8 mouse cellular contexts compared by ENCODE assay signal in genomic region chr1:75191258-75191621, GRCm38 (mm10). TPM values are rescaled to one million over a fixed set of nuclear protein-coding genes. Genes with fewer than 3 reads are reported as not detected.
DNase-seq lines count a peak whose midpoint lies in the region; ATAC-seq and TF ChIP-seq lines count a peak whose summit lies in the region.

No protein-coding gene starts in this region.

- H3K36me3 ChIP-seq in embryonic facial prominence, embryonic 12.5 days, result peaks cover 24% of the 10 kb centered on the region
- peaks cover 22% of the 10 kb centered on the region for H3K36me3 ChIP-seq in hindbrain, embryonic 16.5 days (ENCODE audit: control insufficient read depth, insufficient read depth, low read length)
- H3K36me3 ChIP-seq in midbrain, embryonic 16.5 days (ENCODE audit: control insufficient read depth, insufficient read depth, low read length), result peaks cover 22% of the 10 kb centered on the region

- peak overlapping the region; percentile 80 for H3K4me2 ChIP-seq in embryonic facial prominence, embryonic 12.5 days (replicated peaks)
- H3K4me2 ChIP-seq in hindbrain, embryonic 16.5 days (ENCODE audit: low read length), result peak overlapping the region; percentile 80
- peak overlapping the region; percentile 81 for H3K4me2 ChIP-seq in midbrain, embryonic 16.5 days (ENCODE audit: low read length)

- DNase-seq in layer of hippocampus, adult 2 months (ENCODE audit: low spot score in 2 of 2), result no peak
- DNase-seq in layer of hippocampus, adult 11-12 months (ENCODE audit: low spot score), result no peak
- no peak for DNase-seq in cerebellum, postnatal 14 days
- no peak for DNase-seq in adrenal gland, postnatal 25 days
- DNase-seq in left cerebral cortex, adult 9 months (ENCODE audit: low spot score in 2 of 2), result no peak

- no peak; the same call in 1 of the 2 replicates for ATAC-seq in embryonic facial prominence, embryonic 12.5 days (ENCODE audit: insufficient number of reproducible peaks, insufficient read depth, low FRiP score, low TSS enrichment)
- no peak for ATAC-seq in hindbrain, embryonic 16.5 days
- no peak for ATAC-seq in midbrain, embryonic 16.5 days

- no peaks in the 10 kb centered on the region for H3K27me3 ChIP-seq in embryonic facial prominence, embryonic 12.5 days
- H3K27me3 ChIP-seq in hindbrain, embryonic 16.5 days (replicated peaks; ENCODE audit: control insufficient read depth, insufficient read depth, low read length), result no peaks in the 10 kb centered on the region
- H3K27me3 ChIP-seq in midbrain, embryonic 16.5 days (ENCODE audit: control insufficient read depth, insufficient read depth, low read depth, low read length), result no peaks in the 10 kb centered on the region

- peak overlapping the region; percentile 99 for H3K27ac ChIP-seq in layer of hippocampus, adult 2 months
- H3K27ac ChIP-seq in embryonic facial prominence, embryonic 12.5 days, result peak overlapping the region; percentile 88
- peak overlapping the region; percentile 98 for H3K27ac ChIP-seq in hindbrain, embryonic 16.5 days (ENCODE audit: low read depth, low read length)
- H3K27ac ChIP-seq in midbrain, embryonic 16.5 days (ENCODE audit: low read length), result peak overlapping the region; percentile 98

- no peak for TF ChIP-seq CTCF in layer of hippocampus, adult 2 months (conservative IDR thresholded peaks at IDR 0.05)

- WGBS in embryonic facial prominence, embryonic 12.5 days, result 36% methylated on average over 5 of the region's 5 CpGs
- 39% methylated on average over 5 of the region's 5 CpGs for WGBS in hindbrain, embryonic 16.5 days
- 38% methylated on average over 5 of the region's 5 CpGs for WGBS in midbrain, embryonic 16.5 days

- H3K9me3 ChIP-seq in embryonic facial prominence, embryonic 12.5 days, result no peaks in the 10 kb centered on the region
- no peaks in the 10 kb centered on the region for H3K9me3 ChIP-seq in hindbrain, embryonic 16.5 days (ENCODE audit: control insufficient read depth, low read length)
- H3K9me3 ChIP-seq in midbrain, embryonic 16.5 days (replicated peaks; ENCODE audit: control insufficient read depth, low read length, poor library complexity, severe bottlenecking), result no peaks in the 10 kb centered on the region

- peak overlapping the region; percentile 82 for H3K9ac ChIP-seq in embryonic facial prominence, embryonic 12.5 days
- H3K9ac ChIP-seq in hindbrain, embryonic 16.5 days (ENCODE audit: low read depth, low read length), result peak overlapping the region; percentile 96
- H3K9ac ChIP-seq in midbrain, embryonic 16.5 days (ENCODE audit: low read depth, low read length), result peak overlapping the region; percentile 90

- H3K4me1 ChIP-seq in embryonic facial prominence, embryonic 12.5 days, result peaks cover 17% of the 10 kb centered on the region
- peaks cover 19% of the 10 kb centered on the region for H3K4me1 ChIP-seq in hindbrain, embryonic 16.5 days (ENCODE audit: control insufficient read depth, insufficient read depth, low read depth, low read length)
- H3K4me1 ChIP-seq in midbrain, embryonic 16.5 days (ENCODE audit: control insufficient read depth, insufficient read depth, low read length), result peaks cover 24% of the 10 kb centered on the region

- peak overlapping the region; percentile 70 for H3K4me3 ChIP-seq in layer of hippocampus, adult 2 months
- H3K4me3 ChIP-seq in embryonic facial prominence, embryonic 12.5 days, result peak overlapping the region; percentile 65
- peak overlapping the region; percentile 85 for H3K4me3 ChIP-seq in hindbrain, embryonic 16.5 days (ENCODE audit: low read length)
- H3K4me3 ChIP-seq in midbrain, embryonic 16.5 days (ENCODE audit: low read depth, low read length), result peak overlapping the region; percentile 78

RNA-seq across cellular contexts. Expression of gene Ankzf1, which starts 0.7 kb away (rescaled TPM):
- 10 to 100 TPM; 28.4 to 30.4 TPM for total RNA-seq in layer of hippocampus, adult 2 months (2021)
- polyA plus RNA-seq in embryonic facial prominence, embryonic 12.5 days (2016; fragmentation: Nextera tagmentation; extraction: Ambion mirVana), result 27.6 and 31.5 TPM in 2 replicates
- 26.9 and 27.8 TPM in 2 replicates for polyA plus RNA-seq in hindbrain, embryonic 16.5 days (2015; fragmentation: Nextera tagmentation; extraction: Ambion mirVana)
- 27.2 and 29.5 TPM in 2 replicates for polyA plus RNA-seq in midbrain, embryonic 16.5 days (2015; fragmentation: Nextera tagmentation; extraction: Ambion mirVana)
- total RNA-seq in adrenal gland, postnatal 25 days (2021), result 23.5 and 26.4 TPM in 2 replicates

RNA-seq across cellular contexts. Expression of gene Atg9a, which starts 0.8 kb away (rescaled TPM):
- 100 to 1,000 TPM; 106 to 113 TPM for total RNA-seq in layer of hippocampus, adult 2 months (2021)
- 29.0 and 32.5 TPM in 2 replicates for polyA plus RNA-seq in embryonic facial prominence, embryonic 12.5 days (2016; fragmentation: Nextera tagmentation; extraction: Ambion mirVana)
- polyA plus RNA-seq in hindbrain, embryonic 16.5 days (2015; fragmentation: Nextera tagmentation; extraction: Ambion mirVana), result 62.1 and 70.5 TPM in 2 replicates
- polyA plus RNA-seq in midbrain, embryonic 16.5 days (2015; fragmentation: Nextera tagmentation; extraction: Ambion mirVana), result 59.0 and 60.8 TPM in 2 replicates
- total RNA-seq in adrenal gland, postnatal 25 days (2021), result 45.3 and 50.6 TPM in 2 replicates

RNA-seq across cellular contexts. Expression of gene Abcb6, which starts 11.0 kb away (rescaled TPM):
- total RNA-seq in layer of hippocampus, adult 2 months (2021), result 10 to 100 TPM; 26.9 to 31.4 TPM
- 30.8 and 35.7 TPM in 2 replicates for polyA plus RNA-seq in embryonic facial prominence, embryonic 12.5 days (2016; fragmentation: Nextera tagmentation; extraction: Ambion mirVana)
- polyA plus RNA-seq in hindbrain, embryonic 16.5 days (2015; fragmentation: Nextera tagmentation; extraction: Ambion mirVana), result 53.9 and 57.6 TPM in 2 replicates
- polyA plus RNA-seq in midbrain, embryonic 16.5 days (2015; fragmentation: Nextera tagmentation; extraction: Ambion mirVana), result 57.1 and 57.7 TPM in 2 replicates
- 29.9 and 33.1 TPM in 2 replicates for total RNA-seq in adrenal gland, postnatal 25 days (2021)

RNA-seq across cellular contexts. Expression of gene Glb1l, which starts 19.4 kb away (rescaled TPM):
- total RNA-seq in layer of hippocampus, adult 2 months (2021), result 10 to 100 TPM; 16.9 to 17.7 TPM
- polyA plus RNA-seq in embryonic facial prominence, embryonic 12.5 days (2016; fragmentation: Nextera tagmentation; extraction: Ambion mirVana), result 21.6 and 21.7 TPM in 2 replicates
- 20.1 and 21.1 TPM in 2 replicates for polyA plus RNA-seq in hindbrain, embryonic 16.5 days (2015; fragmentation: Nextera tagmentation; extraction: Ambion mirVana)
- 23.0 and 25.4 TPM in 2 replicates for polyA plus RNA-seq in midbrain, embryonic 16.5 days (2015; fragmentation: Nextera tagmentation; extraction: Ambion mirVana)
- total RNA-seq in adrenal gland, postnatal 25 days (2021), result 24.2 and 28.7 TPM in 2 replicates

RNA-seq across cellular contexts. Expression of gene Stk16, which starts 19.4 kb away (rescaled TPM):
- total RNA-seq in layer of hippocampus, adult 2 months (2021), result 10 to 100 TPM; 88.6 to 93.7 TPM
- polyA plus RNA-seq in embryonic facial prominence, embryonic 12.5 days (2016; fragmentation: Nextera tagmentation; extraction: Ambion mirVana), result 132 and 138 TPM in 2 replicates
- polyA plus RNA-seq in hindbrain, embryonic 16.5 days (2015; fragmentation: Nextera tagmentation; extraction: Ambion mirVana), result 144 and 145 TPM in 2 replicates
- polyA plus RNA-seq in midbrain, embryonic 16.5 days (2015; fragmentation: Nextera tagmentation; extraction: Ambion mirVana), result 147 and 154 TPM in 2 replicates
- total RNA-seq in adrenal gland, postnatal 25 days (2021), result 105 and 133 TPM in 2 replicates
